Mouse (Mus musculus): ENCODE results near the gene G6pc. TPM values are rescaled to one million over a fixed set of nuclear protein-coding genes. Genes with fewer than 3 reads are reported as not detected.

The G6pc gene
- total RNA-seq (2023) = not detected

DNA sequence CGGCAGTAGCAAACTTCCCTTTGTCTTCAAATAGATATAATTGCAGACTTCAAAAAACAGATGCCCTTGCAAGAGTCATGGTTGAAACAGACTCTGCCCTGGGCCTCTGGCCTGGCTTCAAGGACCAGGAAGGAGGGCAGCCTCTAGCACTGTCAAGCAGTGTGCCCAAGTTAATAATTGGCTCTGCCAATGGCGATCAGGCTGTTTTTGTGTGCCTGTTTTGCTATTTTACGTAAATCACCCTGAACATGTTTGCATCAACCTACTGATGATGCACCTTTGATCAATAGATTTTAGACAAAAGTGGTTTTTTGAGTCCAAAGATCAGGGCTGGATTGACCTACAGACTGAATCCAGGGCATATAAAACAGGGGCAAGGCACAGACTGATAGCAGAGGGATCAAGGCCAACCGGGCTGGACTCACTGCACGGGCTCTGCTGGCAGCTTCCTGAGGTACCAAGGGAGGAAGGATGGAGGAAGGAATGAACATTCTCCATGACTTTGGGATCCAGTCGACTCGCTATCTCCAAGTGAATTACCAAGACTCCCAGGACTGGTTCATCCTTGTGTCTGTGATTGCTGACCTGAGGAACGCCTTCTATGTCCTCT lies at the start of gene G6pc:
TSS of gene G6pc (plus strand) at position 236 of the 610 bp plus-strand sequence.

DNA sequence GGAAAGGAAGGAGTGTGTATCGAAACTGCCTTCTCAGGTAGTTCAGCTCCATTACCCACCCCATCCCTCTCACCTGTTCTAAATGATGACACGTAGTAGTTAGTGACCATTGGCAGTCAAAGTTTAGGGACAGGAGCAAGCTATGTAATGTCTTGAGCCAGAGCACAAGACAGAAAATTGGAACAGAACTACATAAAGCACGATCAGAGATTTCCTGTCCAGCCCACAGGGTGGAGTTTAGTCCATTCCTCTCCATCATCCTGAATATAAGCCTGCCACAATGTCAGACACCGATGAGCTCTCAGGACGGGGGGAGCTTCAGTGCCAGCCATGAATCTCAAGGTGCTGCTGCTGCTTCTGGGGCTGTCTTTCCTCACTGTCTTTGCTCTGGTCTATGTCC lies 42.6 kb upstream of the G6pc start, which contains the start of gene Aoc2:
TSS of gene Aoc2 (plus strand) at position 301 of the 400 bp plus-strand sequence.

DNA sequence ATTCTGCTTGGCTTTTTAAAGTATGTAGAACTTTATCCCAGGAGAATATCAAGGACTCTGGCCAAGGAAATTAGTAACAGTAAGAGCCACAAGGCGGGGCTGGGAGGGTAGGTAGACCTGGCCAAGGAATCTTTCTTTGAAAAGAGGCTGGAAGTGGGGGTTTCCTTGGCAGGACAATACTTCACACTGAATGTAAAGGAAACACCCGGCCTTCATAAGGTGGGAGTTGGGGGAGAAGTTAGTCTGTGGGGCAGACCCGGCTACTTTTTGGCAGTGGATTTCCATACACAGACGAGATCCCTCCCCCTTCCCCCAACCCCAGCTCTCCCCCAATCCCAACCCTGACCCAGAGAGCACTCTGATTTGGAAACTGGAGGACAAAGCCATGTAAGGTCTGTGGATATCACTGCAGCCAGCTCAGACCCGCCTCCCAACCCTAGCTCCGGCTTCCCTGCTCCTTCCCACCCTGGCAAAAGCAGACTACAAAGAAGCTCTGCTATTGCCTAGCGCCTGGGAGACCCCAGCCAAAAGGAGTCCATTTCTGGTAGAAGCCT lies 36.9 kb upstream of the G6pc start, which contains the start of gene Aoc3:
TSS of gene Aoc3 (plus strand) at position 235 of the 554 bp plus-strand sequence.

DNA sequence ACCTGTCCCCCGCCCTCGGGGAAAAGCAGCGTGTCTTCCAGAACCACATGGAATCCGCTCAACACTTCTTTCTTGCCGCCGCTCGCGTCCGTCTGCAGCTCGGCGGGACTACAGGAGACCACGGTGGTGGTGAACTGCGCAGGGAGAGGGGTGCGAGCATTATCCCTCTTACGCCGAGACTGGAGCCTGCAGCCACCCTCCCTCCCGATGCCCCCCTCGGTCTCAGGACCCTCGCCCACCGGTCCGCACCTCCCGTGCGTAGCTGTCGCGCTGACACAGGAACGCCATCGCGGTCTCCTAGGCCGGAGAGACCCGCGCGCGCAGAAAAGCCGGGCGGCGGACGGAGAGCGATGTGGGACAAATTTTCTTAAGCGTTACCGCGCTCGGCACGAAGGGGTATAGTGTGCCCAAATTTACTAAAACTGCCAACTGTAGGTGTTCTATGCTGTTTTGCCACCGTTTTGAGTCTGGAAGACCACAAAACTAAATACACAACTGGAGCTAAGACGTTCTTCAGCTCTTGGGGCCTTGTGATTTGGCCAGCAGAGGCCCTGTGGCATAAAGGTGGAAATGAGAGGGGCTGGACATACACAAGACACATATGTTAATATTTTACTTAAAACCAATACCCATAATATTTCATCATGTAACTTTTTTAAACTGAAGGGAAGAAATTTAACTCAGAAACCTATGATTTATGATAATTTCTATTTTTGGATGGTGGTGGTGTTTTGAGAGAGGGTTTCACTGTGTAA lies 49.9 kb downstream of the G6pc start, which contains the start of gene Aarsd1:
TSS of gene Aarsd1 (minus strand) at position 515 of the 755 bp plus-strand sequence.

DNA sequence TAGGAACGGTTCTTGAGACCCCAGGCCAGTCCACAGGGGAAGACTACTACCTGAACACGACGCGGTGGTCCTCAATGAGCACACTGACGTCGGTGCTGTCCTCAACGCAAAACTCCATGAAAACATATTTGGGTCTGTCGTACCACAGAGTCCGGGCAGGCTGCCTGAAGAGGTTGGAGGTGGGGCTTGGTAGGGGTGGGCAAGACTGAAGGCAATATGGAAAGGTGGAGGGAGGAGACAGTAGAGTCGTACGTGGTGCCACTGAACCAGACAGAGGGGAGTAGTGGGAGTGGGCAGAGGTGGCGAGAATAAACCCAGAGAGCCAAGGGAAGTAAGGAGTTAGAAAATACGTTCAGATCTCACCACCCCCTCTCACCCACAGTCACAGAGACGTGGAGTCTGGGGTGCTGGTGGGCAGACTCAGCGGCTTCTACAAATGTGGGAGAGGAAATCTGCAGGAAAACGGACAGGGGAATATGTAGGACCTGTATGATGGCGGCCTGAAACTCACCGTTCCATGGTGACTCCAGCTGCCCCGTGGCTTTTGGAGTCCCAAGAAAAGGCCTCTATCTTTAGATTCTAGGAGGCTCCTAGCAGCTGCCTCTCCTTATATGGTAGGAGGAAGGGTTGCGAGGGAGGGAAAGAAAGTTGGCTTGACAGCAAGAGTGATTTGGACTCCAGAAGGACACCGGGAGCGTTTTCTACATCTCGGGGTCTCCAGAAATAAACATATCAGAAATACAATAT lies 56.9 kb downstream of the G6pc start, which contains the start of gene Gm27029:
TSS of gene Gm27029 (minus strand) at position 692 of the 747 bp plus-strand sequence.

DNA sequence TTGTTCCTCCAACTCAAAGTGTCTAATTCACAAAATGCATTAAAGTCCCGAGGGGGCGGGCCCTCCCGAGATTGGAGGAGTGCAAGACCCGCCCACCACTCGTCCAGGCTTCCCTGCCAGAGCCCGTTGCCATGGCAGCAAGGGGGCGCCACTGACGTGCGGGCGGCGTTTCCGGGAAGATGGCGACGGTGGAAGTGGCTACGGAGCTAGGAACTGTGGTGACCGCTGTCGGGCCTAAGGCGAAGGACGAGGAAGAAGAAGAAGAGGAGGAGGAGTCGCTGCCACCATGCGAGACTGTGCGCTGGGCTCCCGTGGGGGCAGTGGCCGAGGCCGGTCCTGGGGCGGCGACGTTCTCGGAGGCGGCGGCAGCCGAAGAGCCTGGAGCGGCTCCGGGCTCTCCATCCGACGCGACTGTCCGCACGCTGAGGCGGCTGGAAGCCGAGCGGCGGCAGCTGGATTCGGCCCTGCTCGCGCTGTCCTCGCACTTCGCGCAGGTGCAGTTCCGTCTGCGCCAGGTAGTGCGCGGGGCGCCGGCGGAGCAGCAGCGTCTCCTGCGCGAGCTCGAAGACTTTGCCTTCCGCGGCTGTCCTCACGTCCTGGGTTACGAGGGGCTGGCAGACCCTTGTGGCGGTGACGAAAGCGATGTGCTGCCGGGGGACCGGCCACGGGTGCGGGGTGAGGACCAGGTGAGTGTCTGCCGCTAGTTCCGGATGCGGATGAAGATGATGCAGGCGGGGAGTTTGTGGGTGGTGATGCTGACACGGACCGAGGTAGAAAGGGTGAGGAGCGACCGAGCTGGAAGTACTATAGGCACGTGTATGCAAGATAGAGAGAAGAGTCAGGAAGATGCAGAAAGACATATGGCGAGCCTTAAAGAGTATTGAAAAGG lies 57.8 kb downstream of the G6pc start, which contains the start of the genes Rundc1 and Ptges3l:
TSS of gene Rundc1 (plus strand) at position 161 of the 889 bp plus-strand sequence.
TSS of gene Ptges3l (minus strand) at position 409 of the 889 bp plus-strand sequence.

Other genes starting within 250 kb of the G6pc start
- gene Retreg3, start 247.7 kb upstream of the G6pc start, total RNA-seq (2023) = 10 to 100 TPM; 29.7 to 32.7 TPM
- 10 to 100 TPM; 17.5 to 20.9 TPM for gene Tubg1, start 247.6 kb upstream of the G6pc start, total RNA-seq (2023)
- 1 to 10 TPM; 1.8 to 2.7 TPM for gene Tubg2, start 211.7 kb upstream of the G6pc start, total RNA-seq (2023)
- gene Cntnap1, start 197.0 kb upstream of the G6pc start, total RNA-seq (2023) = under 1 TPM; 0.64 to 0.99 TPM
- gene Plekhh3, start 196.2 kb upstream of the G6pc start, total RNA-seq (2023) = 1 to 10 TPM; 2.9 to 3.2 TPM
- under 1 TPM; 0.77 to 0.83 TPM for gene Ccr10, start 192.1 kb upstream of the G6pc start, total RNA-seq (2023)
- gene Ezh1, start 141.1 kb upstream of the G6pc start, total RNA-seq (2023) = 10 to 100 TPM; 40.5 to 48.5 TPM
- gene Ramp2, start 121.5 kb upstream of the G6pc start, total RNA-seq (2023) = not detected
- 10 to 100 TPM; 59.3 to 60.8 TPM for gene Vps25, start 113.9 kb upstream of the G6pc start, total RNA-seq (2023)
- 1 to 10 TPM in 1 of 2 experiments, under 1 TPM in 1; 0.93 to 1.4 TPM for gene Wnk4, start 107.0 kb upstream of the G6pc start, total RNA-seq (2023)
- gene Cntd1, start 88.5 kb upstream of the G6pc start, total RNA-seq (2023) = 1 to 10 TPM; 1.1 TPM
- 10 to 100 TPM; 28.9 to 32.6 TPM for gene Coa3, start 88.4 kb upstream of the G6pc start, total RNA-seq (2023)
- gene Becn1, start 65.3 kb upstream of the G6pc start, total RNA-seq (2023) = 100 to 1,000 TPM; 134 to 148 TPM
- gene Psme3, start 51.3 kb upstream of the G6pc start, total RNA-seq (2023) = 10 to 100 TPM; 71.5 to 76.8 TPM
- gene Aoc2, start 42.5 kb upstream of the G6pc start, total RNA-seq (2023) = 1 to 10 TPM; 3.7 to 4.9 TPM
- gene Aoc3, start 37.0 kb upstream of the G6pc start, total RNA-seq (2023) = under 1 TPM; 0.13 to 0.18 TPM
- 10 to 100 TPM; 17.1 to 19.2 TPM for gene Aarsd1, start 50.1 kb downstream of the G6pc start, total RNA-seq (2023)
- gene Gm27029, start 57.2 kb downstream of the G6pc start, total RNA-seq (2023) = 1 to 10 TPM; 1.6 to 2.0 TPM
- gene Rundc1, start 57.5 kb downstream of the G6pc start, total RNA-seq (2023) = 1 to 10 TPM; 6.6 to 7.7 TPM
- under 1 TPM; 0.35 to 0.82 TPM for gene Ptges3l, start 57.8 kb downstream of the G6pc start, total RNA-seq (2023)
- gene Rpl27, start 74.7 kb downstream of the G6pc start, total RNA-seq (2023) = 10 to 100 TPM; 45.5 to 47.2 TPM
- 10 to 100 TPM; 16.4 to 21.7 TPM for gene Ifi35, start 80.8 kb downstream of the G6pc start, total RNA-seq (2023)
- under 1 TPM in 1 of 2 experiments, not detected in 1; 0.61 TPM for gene Rnd2, start 97.4 kb downstream of the G6pc start, total RNA-seq (2023)
- gene Vat1, start 98.7 kb downstream of the G6pc start, total RNA-seq (2023) = 10 to 100 TPM; 14.6 to 16.3 TPM
- 10 to 100 TPM; 15.4 to 19.1 TPM for gene Brca1, start 184.4 kb downstream of the G6pc start, total RNA-seq (2023)
- 10 to 100 TPM; 59.5 to 80.0 TPM for gene Nbr1, start 184.6 kb downstream of the G6pc start, total RNA-seq (2023)
- gene Tmem106a, start 214.7 kb downstream of the G6pc start, total RNA-seq (2023) = 10 to 100 TPM; 11.5 to 11.6 TPM
- not detected for gene Gm11634, start 231.7 kb downstream of the G6pc start, total RNA-seq (2023)